Mouse (Mus musculus) liver, embryonic 16.5 days (tissue): ENCODE data around the gene Clca4b. TPM values are rescaled to one million over a fixed set of nuclear protein-coding genes. Genes with fewer than 3 reads are reported as not detected.

ENCODE experiments used
- polyA plus RNA-seq: library from polyadenylated mRNA; unstranded; fragments of >200 nt; fragmentation: Nextera tagmentation; extraction: Ambion mirVana; gene quantifications from 2 replicates; pipeline ENCODE4 v1.2.1, GENCODE M21; 2015

Gene Clca4b
- polyA plus RNA-seq, 1 experiment from 2014 or later = 0.25 TPM

Other genes starting within 250 kb of the Clca4b start
- gene Sh3glb1, start 212.2 kb downstream of the Clca4b start, polyA plus RNA-seq = 78.8 and 83.3 TPM in 2 replicates
- gene Clca3a1, start 171.6 kb downstream of the Clca4b start, polyA plus RNA-seq = 4.5 and 4.9 TPM in 2 replicates
- gene Clca3a2, start 113.0 kb downstream of the Clca4b start, polyA plus RNA-seq = not detected in 2 replicates
- gene Clca3b, start 83.2 kb downstream of the Clca4b start, polyA plus RNA-seq = 0.08 TPM in 1 of 2 replicates, not detected in the other
- gene Clca4a, start 42.5 kb upstream of the Clca4b start, polyA plus RNA-seq = not detected in 2 replicates
- 0.74 TPM in 1 of 2 replicates, not detected in the other for gene Clca1, start 100.2 kb upstream of the Clca4b start, polyA plus RNA-seq
- gene Clca2, start 166.9 kb upstream of the Clca4b start, polyA plus RNA-seq = 0.02 TPM in 1 of 2 replicates, not detected in the other
- gene Odf2l, start 186.1 kb upstream of the Clca4b start, polyA plus RNA-seq = 5.1 and 6.1 TPM in 2 replicates